Mouse (Mus musculus) CD8-positive naive resting alpha-beta T cell, adult 2 months (primary cell): Measurements from ENCODE around the gene Iqgap2.

Source experiments
- DNase-seq, 2 experiments: peaks; one replicate each; pipeline ENCODE4 v3.0.0; 2022; ENCODE audit warnings: low read depth in 2 of 2, low spot score in 2 of 2

The Iqgap2 gene

DNA sequence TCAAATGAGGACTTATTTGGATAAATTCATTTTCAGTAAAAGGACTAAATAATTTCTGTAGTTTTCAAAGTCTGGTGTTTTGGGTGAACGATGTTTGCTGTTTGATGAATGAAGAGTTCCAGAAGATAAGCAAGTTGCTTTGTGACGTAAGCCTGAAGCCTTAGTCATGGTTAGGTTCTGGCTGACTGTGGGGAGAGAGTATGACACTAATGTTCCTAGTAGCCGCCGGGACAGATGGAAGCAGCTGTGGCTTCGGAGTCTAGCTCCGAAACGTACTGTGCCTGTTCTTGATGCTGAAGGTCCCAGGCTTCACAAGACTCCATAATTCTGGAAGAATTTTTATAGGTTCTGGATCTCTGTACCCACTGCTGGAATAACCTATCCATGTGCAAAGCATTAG, 296.3 kb downstream of the Iqgap2 start:
- DNase-seq = no peak

DNA sequence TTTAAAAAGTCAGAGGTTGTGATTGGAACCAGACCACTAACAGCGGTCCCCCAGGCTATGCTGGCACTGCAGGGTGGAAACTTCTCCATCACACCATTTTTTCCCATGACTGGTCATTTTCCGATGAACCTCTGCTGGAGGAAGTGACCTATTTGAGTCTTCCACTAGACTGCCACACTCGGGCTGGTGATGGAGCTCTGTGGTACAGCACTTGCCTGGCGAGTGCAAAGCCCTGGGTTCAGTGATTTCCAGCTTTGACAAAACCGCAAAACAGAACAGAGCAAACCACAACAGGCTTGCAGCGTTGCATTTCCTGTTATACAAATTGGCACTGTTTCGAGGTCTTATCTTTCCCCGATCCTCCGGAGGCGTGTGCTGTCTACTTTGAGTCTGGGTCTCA, 298.9 kb downstream of the Iqgap2 start:
- DNase-seq = peak; percentile 26 to 40

DNA sequence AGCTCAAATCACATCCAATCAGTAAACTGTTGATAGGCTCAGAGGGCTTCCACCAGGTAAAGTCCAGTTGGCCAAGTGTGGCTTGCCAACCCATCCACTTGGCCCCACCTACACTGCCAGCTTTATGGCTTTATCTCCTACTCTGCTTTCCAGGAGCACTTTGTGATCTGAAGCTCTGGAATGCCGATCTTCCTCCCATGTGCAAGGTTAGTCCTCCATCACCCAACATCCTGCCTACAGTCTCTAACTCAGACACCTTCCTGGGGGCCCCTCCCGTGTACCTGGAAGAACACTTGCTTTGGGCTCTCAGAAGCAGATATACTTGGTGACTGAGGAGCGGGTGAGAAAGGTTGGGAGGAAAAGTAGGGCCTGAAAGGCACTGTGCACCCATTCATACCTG, 300.1 kb downstream of the Iqgap2 start:
- no peak for DNase-seq

- no peak for DNase-seq
These were observed 304.1 kb downstream of the Iqgap2 start for GRCm38 (mm10) chr13:95587628-95588027.

GRCm38 (mm10) chr13:95584898-95585297, 306.8 kb downstream of the Iqgap2 start:
- no peak for DNase-seq

DNA sequence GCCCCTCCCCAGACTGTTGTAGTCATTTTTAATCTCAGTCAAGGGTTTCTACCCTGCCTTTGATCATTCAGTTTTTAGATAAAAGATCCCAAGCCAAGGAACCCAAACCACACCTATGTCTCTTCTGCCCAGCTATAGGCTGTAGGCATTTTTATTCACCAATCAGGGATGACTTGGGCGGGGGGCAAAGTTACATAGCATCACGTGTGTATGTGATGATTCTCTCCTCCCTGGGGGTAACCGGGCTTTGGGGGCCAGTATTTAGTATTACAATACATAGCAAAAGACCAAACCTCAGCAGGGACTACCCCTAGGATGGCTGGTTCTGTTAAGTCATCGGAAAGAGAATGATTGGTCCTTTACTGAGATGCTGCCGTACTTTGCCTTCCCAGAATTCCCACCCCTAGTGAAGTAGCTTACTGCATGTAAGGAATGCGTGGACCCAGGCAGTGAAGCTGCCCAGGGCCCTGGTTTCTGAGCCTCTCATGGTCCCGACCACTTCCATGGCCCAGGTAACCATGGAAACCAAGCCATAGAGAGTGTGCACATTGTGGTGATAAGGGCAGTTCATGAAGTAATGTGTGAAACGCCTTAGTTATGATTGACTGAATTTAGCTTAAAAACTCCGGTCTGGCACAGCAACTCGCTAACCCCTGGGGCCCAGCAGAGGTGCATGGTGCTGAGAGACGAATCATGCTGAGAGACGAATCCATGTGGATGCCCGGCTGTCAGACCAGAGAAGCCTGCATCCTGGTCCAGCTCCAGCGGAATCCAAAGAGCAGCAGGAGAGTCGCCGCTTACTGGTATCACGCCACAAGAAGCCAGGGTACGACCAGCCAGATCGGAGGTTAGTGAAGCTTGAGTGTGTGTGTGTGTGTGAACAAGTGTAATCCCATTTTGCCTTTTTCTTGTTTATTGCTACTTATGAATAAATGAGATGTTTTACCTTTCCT, 308.2 kb downstream of the Iqgap2 start:
- DNase-seq = no peak

- DNase-seq = no peak
These were observed 309.9 kb downstream of the Iqgap2 start for GRCm38 (mm10) chr13:95581850-95582249.

GRCm38 (mm10) chr13:95578016-95578697, 313.6 kb downstream of the Iqgap2 start:
- no peak for DNase-seq
